Mouse (Mus musculus) testis, adult 2 months (tissue): ENCODE data around the gene Zfpl1. TPM values are rescaled to one million over a fixed set of nuclear protein-coding genes. Genes with fewer than 3 reads are reported as not detected.

ENCODE experiments used
- H3K27ac ChIP-seq: fragments of 200-500 bp; 2 replicates; pipeline ENCODE4 v1.5.1; 2012; ENCODE audit warnings: low read depth, low read length; ENCODE audit not compliant: control insufficient read depth, insufficient read depth
- H3K27me3 ChIP-seq: fragments of 200-500 bp; 2 replicates; pipeline ENCODE4 v1.6.1; 2012; ENCODE audit warnings: mild to moderate bottlenecking, low read length, moderate library complexity; ENCODE audit not compliant: control insufficient read depth, insufficient read depth
- H3K36me3 ChIP-seq: fragments of 200-500 bp; 2 replicates; pipeline ENCODE4 v1.6.1; 2012; ENCODE audit warnings: mild to moderate bottlenecking, low read length; ENCODE audit not compliant: control insufficient read depth, insufficient read depth
- H3K4me1 ChIP-seq: fragments of 200-500 bp; 2 replicates; pipeline ENCODE4 v1.6.1; 2012; ENCODE audit warnings: low read length; ENCODE audit not compliant: control insufficient read depth, insufficient read depth
- H3K4me3 ChIP-seq: fragments of 200-500 bp; 2 replicates; pipeline ENCODE4 v1.5.1; 2012; ENCODE audit warnings: low read depth, mild to moderate bottlenecking, low read length, moderate library complexity, mixed read lengths; ENCODE audit not compliant: control insufficient read depth
- CTCF ChIP-seq: fragments of 200-500 bp; IDR thresholded peaks from 2 replicates; pipeline ENCODE4 v1.5.1; 2012; ENCODE audit warnings: low read depth, mild to moderate bottlenecking, inconsistent platforms, low read length, moderate library complexity; ENCODE audit not compliant: control insufficient read depth, insufficient read depth, insufficient replicate concordance
- POLR2A ChIP-seq: fragments of 200-500 bp; IDR thresholded peaks from 2 replicates; pipeline ENCODE4 v1.6.1; 2012; ENCODE audit warnings: low read depth, mild to moderate bottlenecking, inconsistent platforms, low read length, moderate library complexity; ENCODE audit not compliant: control insufficient read depth
- polyA plus RNA-seq: library from polyadenylated mRNA; depleted of rRNA; stranded (reverse); fragments of >200 nt; gene quantifications from 2 replicates; pipeline ENCODE4 v1.2.3, GENCODE M21; 2012

The Zfpl1 gene
- polyA plus RNA-seq, 1 experiment, result 70.2 TPM

GRCm38 (mm10) chr19:6054296-6054695, 30.5 kb downstream of the Zfpl1 start:
- Histone ChIP-seq H3K4me1 (peaks cover 2% of the 10 kb centered on the region; the same call in 1 of the 2 replicates), H3K36me3 (no peaks in the 10 kb centered on the region; the same call in none of the 2 replicates), H3K27ac (no peak overlapping the region), H3K4me3 (no peak overlapping the region), H3K27me3 (no peaks in the 10 kb centered on the region)
- TF ChIP-seq POLR2A (no peak), CTCF (no peak)

DNA sequence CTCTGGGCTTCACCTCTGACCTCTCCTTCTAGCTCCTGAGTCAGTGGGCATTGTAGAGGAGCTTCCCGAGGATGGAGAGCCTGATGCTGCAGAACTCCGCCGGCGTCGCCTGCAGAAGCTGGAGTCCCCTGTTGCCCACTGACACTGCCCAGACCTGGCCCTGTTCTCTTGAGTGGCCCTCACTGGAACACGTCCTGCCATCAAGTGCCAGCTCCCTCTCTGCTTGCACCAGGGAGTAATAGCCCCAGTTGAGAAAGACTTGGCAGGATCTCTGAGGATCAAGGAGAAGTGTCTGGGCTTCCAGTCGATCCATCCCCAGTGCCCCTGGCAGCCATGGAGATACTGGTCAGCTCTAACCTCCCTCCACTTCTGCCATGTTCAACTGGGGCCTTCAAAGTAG, 32.2 kb downstream of the Zfpl1 start:
- no peak overlapping the region for H3K27ac ChIP-seq
- no peaks in the 10 kb centered on the region for H3K27me3 ChIP-seq
- no peak for TF ChIP-seq POLR2A
- no peak for TF ChIP-seq CTCF
- H3K4me3 ChIP-seq, result no peak overlapping the region
- H3K4me1 ChIP-seq, result peaks cover 4% of the 10 kb centered on the region
- peaks cover 2% of the 10 kb centered on the region for H3K36me3 ChIP-seq

GRCm38 (mm10) chr19:6048681-6049410, 35.9 kb downstream of the Zfpl1 start:
- Histone ChIP-seq H3K4me3 (no peak overlapping the region), H3K4me1 (peaks cover 5% of the 10 kb centered on the region)

GRCm38 (mm10) chr19:6047899-6048166, 36.9 kb downstream of the Zfpl1 start:
- no peaks in the 10 kb centered on the region for H3K27me3 ChIP-seq
- H3K27ac ChIP-seq, result peak overlapping the region; percentile 41; the same call in 1 of the 2 replicates
- H3K4me1 ChIP-seq, result peaks cover 5% of the 10 kb centered on the region
- H3K4me3 ChIP-seq, result peak overlapping the region; percentile 88
- H3K36me3 ChIP-seq, result peaks cover 2% of the 10 kb centered on the region
- no peak for TF ChIP-seq POLR2A
- TF ChIP-seq CTCF, result no peak

More at GRCm38 (mm10) chr19:6048681-6049410, 35.9 kb downstream of the Zfpl1 start:
- H3K27me3 ChIP-seq, result no peaks in the 10 kb centered on the region
- H3K27ac ChIP-seq, result no peak overlapping the region
- H3K36me3 ChIP-seq, result peaks cover 2% of the 10 kb centered on the region
- TF ChIP-seq POLR2A (no peak), CTCF (peak; percentile 4; the same call in 1 of the 2 replicates)

GRCm38 (mm10) chr19:6047154-6047898, 37.4 kb downstream of the Zfpl1 start:
- Histone ChIP-seq H3K27ac (peak overlapping the region; percentile 91), H3K4me1 (peaks cover 5% of the 10 kb centered on the region), H3K27me3 (no peaks in the 10 kb centered on the region), H3K36me3 (peaks cover 2% of the 10 kb centered on the region), H3K4me3 (peak overlapping the region; percentile 88)
- TF ChIP-seq CTCF, result no peak
- no peak for TF ChIP-seq POLR2A

DNA sequence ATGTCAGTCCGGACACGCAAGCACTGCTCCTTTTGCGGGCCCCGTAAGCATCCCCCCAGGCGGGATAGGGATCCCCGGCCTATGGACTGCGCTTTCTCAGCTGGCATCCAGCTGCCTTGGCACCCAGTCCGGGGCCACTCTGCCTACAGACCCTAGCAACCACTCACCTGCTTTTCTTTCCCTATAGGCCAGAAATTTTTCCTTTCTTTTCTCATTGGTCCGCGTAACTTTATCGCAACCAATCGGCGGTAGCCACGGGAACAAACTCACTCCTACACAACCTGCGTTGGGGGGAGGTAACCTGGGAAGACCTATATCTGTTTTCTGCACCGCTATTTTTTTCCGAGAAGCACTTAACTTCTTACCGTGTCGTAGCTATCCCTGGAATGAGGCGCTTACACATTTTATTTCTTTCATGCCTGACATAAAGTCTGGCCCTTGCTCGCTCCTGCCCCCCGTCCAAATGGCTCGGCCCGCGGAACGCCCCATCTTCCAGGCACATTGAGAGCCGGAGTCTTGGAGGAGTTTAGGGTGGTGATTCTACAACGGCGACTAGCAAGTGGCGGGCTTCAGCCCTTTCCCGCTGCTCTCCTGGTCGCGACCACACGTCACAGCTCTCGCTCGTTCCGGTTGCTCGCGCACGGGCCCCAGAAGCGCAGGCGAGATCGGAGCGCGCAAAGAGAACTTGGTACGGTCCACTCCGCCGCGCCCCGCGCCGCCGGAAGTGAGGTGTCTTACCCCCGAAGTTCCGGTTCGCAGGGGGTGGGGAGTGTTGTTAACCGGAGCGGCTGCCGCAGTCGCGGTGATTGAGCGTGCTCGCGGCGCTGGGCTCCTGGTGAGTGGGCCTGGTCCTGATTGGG, 38.2 kb downstream of the Zfpl1 start, which contains the start of gene Syvn1:
TSS of gene Syvn1 (plus strand) at position 283 of the 860 bp plus-strand sequence.
- H3K4me3 ChIP-seq, result peak within 1 kb of the TSS; percentile 88
- peak within 1 kb of the TSS; percentile 91 for H3K27ac ChIP-seq
- no peak for TF ChIP-seq CTCF
- peak; percentile 95 for TF ChIP-seq POLR2A
- peaks cover 5% of the 10 kb centered on the region for H3K4me1 ChIP-seq
- H3K36me3 ChIP-seq, result peaks cover 2% of the 10 kb centered on the region; the same call in 1 of the 2 replicates
- H3K27me3 ChIP-seq, result no peaks in the 10 kb centered on the region
